Mouse (Mus musculus) c-Kit-positive CD71-positive TER-119-negative erythroid progenitor cells, embryonic 14.5 days (primary cell): ENCODE data around the gene Synj1.

Experiments used
- DNase-seq: peaks from one replicate; pipeline ENCODE4 v3.0.0-alpha.2; 2013; ENCODE audit warnings: low read depth

Synj1 gene

DNA sequence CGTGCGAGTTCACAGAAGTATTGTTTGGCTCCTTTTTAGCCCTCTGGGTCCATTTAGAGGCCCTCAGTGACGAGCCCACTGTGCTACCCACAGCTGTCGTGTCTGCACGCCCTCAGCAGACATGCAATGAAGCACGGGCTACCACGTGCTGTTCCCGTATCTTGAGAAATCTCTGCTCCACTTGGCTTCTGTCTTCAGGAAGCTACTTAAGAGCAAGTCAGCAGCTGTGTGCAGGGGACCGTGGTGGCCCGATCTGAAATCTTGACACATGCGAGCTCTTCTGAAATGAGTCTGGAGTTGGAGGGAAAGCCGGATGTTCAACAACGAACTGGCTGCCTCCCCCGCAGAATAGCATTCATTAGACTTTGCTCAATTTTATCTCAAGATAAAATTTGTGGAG is 119.5 kb downstream of the Synj1 start:
- no peak for DNase-seq

- no peak for DNase-seq
Observed at GRCm38 (mm10) chr16:90890683-90891082, 120.4 kb downstream of the Synj1 start.
